Mouse (Mus musculus) MEL (cell line): ENCODE measurements around the gene Cd276. TPM values are rescaled to one million over a fixed set of nuclear protein-coding genes. Genes with fewer than 3 reads are reported as not detected.

ENCODE experiments used
- DNase-seq: peaks from one replicate; pipeline ENCODE4 v3.0.0; 2011; ENCODE audit warnings: low read depth, low spot score
- H3K27ac ChIP-seq: 2 replicates; pipeline ENCODE4 v1.5.1; 2012; ENCODE audit warnings: low read depth, mild to moderate bottlenecking, control low read depth, low read length, moderate library complexity; ENCODE audit not compliant: control insufficient read depth
- H3K27me3 ChIP-seq, 2 experiments: fragments of 150-350 bp in 1 of 2; sonication (generic) in 1 of 2; 2 replicates each; pipeline ENCODE4 v1.6.1; 2012; ENCODE audit warnings: low read length in 2 of 2, mild to moderate bottlenecking in 2 of 2, improper control_type of control experiment in 1 of 2, moderate library complexity in 1 of 2; ENCODE audit not compliant: insufficient read depth in 2 of 2, control insufficient read depth in 1 of 2
- H3K36me3 ChIP-seq, 2 experiments: 2 replicates each; pipeline ENCODE4 v1.6.1; 2012 to 2014; ENCODE audit warnings: low read length in 2 of 2, improper control_type of control experiment in 1 of 2, inconsistent platforms in 1 of 2, mild to moderate bottlenecking in 1 of 2; ENCODE audit not compliant: insufficient read depth in 2 of 2, control insufficient read depth in 1 of 2
- H3K4me1 ChIP-seq, 2 experiments: fragments of 150-350 bp in 1 of 2; sonication (generic) in 1 of 2; 2 replicates each; pipeline ENCODE4 v1.6.1; 2012; ENCODE audit warnings: low read length in 2 of 2, improper control_type of control experiment in 1 of 2, mild to moderate bottlenecking in 1 of 2; ENCODE audit not compliant: insufficient read depth in 2 of 2, control insufficient read depth in 1 of 2
- H3K4me3 ChIP-seq, 2 experiments: fragments of 150-350 bp in 1 of 2; sonication (generic) in 1 of 2; 2 replicates each; pipeline ENCODE4 v1.5.1; 2012; ENCODE audit warnings: low read depth in 2 of 2, low read length in 2 of 2, mild to moderate bottlenecking in 2 of 2, moderate library complexity in 2 of 2, control low read depth in 1 of 2, improper control_type of control experiment in 1 of 2; ENCODE audit not compliant: control insufficient read depth in 1 of 2, insufficient read depth in 1 of 2
- H3K79me2 ChIP-seq: 2 replicates; pipeline ENCODE4 v1.6.1; 2012; ENCODE audit warnings: mild to moderate bottlenecking, low read length, moderate library complexity; ENCODE audit not compliant: control insufficient read depth, poor library complexity, insufficient read depth
- H3K9ac ChIP-seq: 2 replicates; pipeline ENCODE4 v1.6.1; 2012; ENCODE audit warnings: low read depth, mild to moderate bottlenecking, control low read depth, low read length, moderate library complexity; ENCODE audit not compliant: control insufficient read depth, poor library complexity, severe bottlenecking
- H3K9me3 ChIP-seq: fragments of 150-350 bp; sonication (generic); replicated peaks from 2 replicates; pipeline ENCODE4 v1.6.1; 2012; ENCODE audit warnings: mild to moderate bottlenecking, low read length, improper control_type of control experiment, moderate library complexity; ENCODE audit not compliant: insufficient read depth
- EP300 ChIP-seq, 2 experiments: IDR thresholded peaks; 2 replicates each; pipeline ENCODE4 v1.6.1; 2011; ENCODE audit warnings: improper control_type of control experiment in 2 of 2, low read length in 2 of 2, low read depth in 1 of 2, mild to moderate bottlenecking in 1 of 2
- MEF2A ChIP-seq: IDR thresholded peaks from 2 replicates; pipeline ENCODE4 v1.6.1; 2014; ENCODE audit warnings: low read depth, mild to moderate bottlenecking, inconsistent platforms, low read length, improper control_type of control experiment; ENCODE audit not compliant: poor library complexity, insufficient replicate concordance, severe bottlenecking; ENCODE audit errors: extremely low read depth
- MXI1 ChIP-seq: IDR thresholded peaks from 2 replicates; pipeline ENCODE4 v1.6.1; 2011; ENCODE audit warnings: mild to moderate bottlenecking, low read depth, low read length, improper control_type of control experiment
- RCOR1 ChIP-seq: IDR thresholded peaks from 2 replicates; pipeline ENCODE4 v1.6.1; 2012; ENCODE audit warnings: low read depth, mild to moderate bottlenecking, inconsistent platforms, low read length, improper control_type of control experiment
- ZMIZ1 ChIP-seq: IDR thresholded peaks from 2 replicates; pipeline ENCODE4 v1.6.1; 2012; ENCODE audit warnings: low read depth, mild to moderate bottlenecking, inconsistent platforms, low read length, improper control_type of control experiment, moderate library complexity
- ZNF384 ChIP-seq: IDR thresholded peaks from 2 replicates; pipeline ENCODE4 v1.6.1; 2012; ENCODE audit warnings: low read depth, mild to moderate bottlenecking, inconsistent platforms, low read length, improper control_type of control experiment
- polyA plus RNA-seq, 2 experiments: library from polyadenylated mRNA; stranded (reverse) in 1 of 2; unstranded in 1 of 2; fragments of >175 nt in 1 of 2; fragments of >200 nt in 1 of 2; gene quantifications; 2 replicates each; pipeline versions ENCODE4 v1.2.1 to v1.2.4; 2012; ENCODE audit warnings: low replicate concordance in 2 of 2, low read depth in 1 of 2; ENCODE audit not compliant: insufficient read length in 2 of 2, insufficient read depth in 1 of 2, missing spikeins in 1 of 2
- total RNA-seq: library from RNA; depleted of rRNA; stranded (reverse); fragments of 300-350 nt; gene quantifications from 2 replicates; pipeline ENCODE4 v1.2.3, GENCODE M21; 2012; rRNA removed

Cd276 gene
- total and polyA plus RNA-seq, 3 experiments, result 0.12 to 3.6 TPM; not detected in 1

- Histone ChIP-seq H3K36me3 (no peaks in the 10 kb centered on the region), H3K79me2 (no peaks in the 10 kb centered on the region), H3K9me3 (no peaks in the 10 kb centered on the region)
- no peak for DNase-seq
- TF ChIP-seq MXI1, result no peak
- no peak for TF ChIP-seq MEF2A
- TF ChIP-seq ZNF384, result no peak
- TF ChIP-seq RCOR1, result no peak
- TF ChIP-seq EP300 (IDR thresholded peaks at IDR 0.05; ENCODE audit: low read depth in 1 of 2, low read length in 2 of 2), result no peak
- TF ChIP-seq ZMIZ1, result no peak
- TF ChIP-seq, all 39 proteins: peak for 0
- no peak overlapping the region for H3K27ac ChIP-seq
- no peak overlapping the region for H3K4me3 ChIP-seq
- no peaks in the 10 kb centered on the region for H3K4me1 ChIP-seq
- H3K9ac ChIP-seq, result no peak overlapping the region
- peaks cover 0 to under 1% of the 10 kb centered on the region in 2 experiments; a peak in 1 of 4 replicates for H3K27me3 ChIP-seq
These were observed 68.2 kb downstream of the Cd276 start for GRCm38 (mm10) chr9:58487076-58487475.

Other genes starting within 250 kb of the Cd276 start
- gene Loxl1, start 242.3 kb downstream of the Cd276 start, total RNA-seq, result not detected in 2 replicates
- not detected for gene Loxl1, start 242.3 kb downstream of the Cd276 start, polyA plus RNA-seq
- gene Tbc1d21, start 185.0 kb downstream of the Cd276 start, total RNA-seq, result not detected in 2 replicates
- under 1 TPM in 1 of 2 experiments, not detected in 1; 0.13 TPM for gene Tbc1d21, start 185.0 kb downstream of the Cd276 start, polyA plus RNA-seq
- gene Insyn1, start 66.8 kb downstream of the Cd276 start, total RNA-seq, result not detected in 2 replicates
- not detected for gene Insyn1, start 66.8 kb downstream of the Cd276 start, polyA plus RNA-seq
- 69.1 and 71.4 TPM in 2 replicates for gene Nptn, start 26.8 kb upstream of the Cd276 start, total RNA-seq
- 100 to 1,000 TPM in 1 of 2 experiments, not detected in 1; 199 TPM for gene Nptn, start 26.8 kb upstream of the Cd276 start, polyA plus RNA-seq
- 112 and 135 TPM in 2 replicates for gene Rec114, start 188.5 kb upstream of the Cd276 start, total RNA-seq
- 100 to 1,000 TPM in 1 of 2 experiments, not detected in 1; 111 TPM for gene Rec114, start 188.5 kb upstream of the Cd276 start, polyA plus RNA-seq